Mouse (Mus musculus) skeletal muscle tissue, adult 2 months (tissue): ENCODE measurements at regions not wholly inside any gene's neighbourhood (a gene's known extent, or its start where the extent isn't known, plus 50 kb on each side); places are given as distances from the start of the nearest gene placed in this dataset.
"Not testable (repeated sequence)": the region's sequence is repeated elsewhere in the genome, so short reads cannot be mapped to it uniquely, and the experiment has no call there.

Experiments
- DNase-seq: peaks from one replicate; pipeline ENCODE4 v3.0.0-alpha.2; 2012; ENCODE audit warnings: low read depth, low spot score

DNA sequence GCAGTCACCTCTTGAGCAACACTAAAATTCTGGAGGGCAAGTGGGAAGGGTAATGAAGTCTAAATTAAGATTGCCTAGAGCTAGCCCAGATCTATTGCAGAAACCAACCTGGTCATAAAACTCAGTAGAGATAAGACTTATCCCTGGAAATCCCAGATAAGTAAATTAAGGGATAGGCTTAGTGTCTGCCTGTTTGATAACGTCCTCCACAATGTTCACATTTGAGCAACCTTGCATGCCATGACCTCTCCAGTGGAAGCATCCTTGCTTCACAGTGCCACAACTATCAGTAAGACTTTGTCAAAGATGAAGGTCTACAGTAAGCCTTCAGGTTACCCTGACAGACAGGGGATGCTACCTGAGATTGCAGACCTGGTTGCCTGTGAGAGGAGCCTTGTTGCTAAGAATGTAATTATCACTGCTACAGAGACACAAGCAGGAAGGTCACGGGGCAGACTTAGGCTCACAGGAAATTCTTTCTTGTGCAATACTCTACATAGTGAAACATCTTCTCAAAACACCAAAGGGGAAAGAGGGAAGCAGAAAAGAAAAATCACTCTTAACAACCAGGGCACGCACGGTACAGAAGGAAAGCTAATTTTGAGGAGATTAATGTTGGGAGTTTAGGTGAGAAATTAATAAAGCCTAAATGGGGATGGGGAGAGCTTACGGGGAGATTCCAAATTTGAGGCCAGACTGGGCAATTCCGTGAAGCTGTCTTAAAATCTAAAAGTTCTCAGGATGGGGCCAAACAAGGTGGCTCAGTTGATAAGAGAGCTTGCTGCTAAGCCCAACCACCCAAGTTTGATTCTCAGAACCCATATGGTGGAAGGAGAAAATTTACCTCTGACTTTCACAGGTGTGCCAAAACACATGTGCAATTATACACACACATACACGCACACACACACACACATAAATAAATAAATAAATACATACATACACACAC is 56.9 kb upstream of the Prdm9 start:
- no peak for DNase-seq

DNA sequence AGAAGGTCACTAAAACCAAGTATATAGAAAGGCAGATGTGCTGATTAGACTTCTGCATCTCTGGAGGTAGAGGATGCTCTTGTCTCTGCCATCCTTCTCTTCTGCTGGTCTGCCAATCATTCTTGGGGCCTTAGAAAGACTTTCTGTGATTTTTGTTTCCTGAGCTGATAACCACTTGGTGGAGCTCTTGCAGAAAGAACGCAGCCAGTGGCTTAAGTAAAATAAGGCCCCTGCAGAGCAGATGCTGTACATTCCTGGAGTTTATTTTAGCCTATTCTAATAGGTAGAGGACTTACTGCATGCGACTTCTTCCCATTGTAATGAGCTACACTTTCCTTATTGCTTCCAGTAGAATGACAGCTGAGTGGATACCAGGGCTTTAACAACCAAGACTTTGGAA is 58.8 kb upstream of the Prdm9 start:
- DNase-seq, result peak; percentile 8

DNA sequence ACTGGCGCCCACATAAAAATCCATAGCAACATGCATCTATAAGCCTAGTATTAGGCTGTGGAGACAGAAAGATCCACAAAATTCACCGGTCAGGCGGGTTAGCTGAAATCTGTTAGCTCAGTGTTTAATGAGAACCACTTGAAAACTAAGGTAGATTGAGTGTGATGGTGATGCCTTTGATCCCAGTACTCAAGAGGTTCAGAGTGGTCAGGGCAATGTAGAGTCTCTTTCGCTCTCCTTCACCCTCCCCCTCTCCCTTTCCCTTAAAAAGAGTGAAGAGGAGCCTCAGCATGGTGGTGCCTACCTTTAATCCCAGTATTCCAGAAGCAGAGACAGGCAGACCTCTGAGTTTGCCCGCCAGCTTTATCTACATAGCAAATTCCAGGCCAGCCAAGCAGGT is 66.6 kb upstream of the Prdm9 start:
- DNase-seq, result no peak

DNA sequence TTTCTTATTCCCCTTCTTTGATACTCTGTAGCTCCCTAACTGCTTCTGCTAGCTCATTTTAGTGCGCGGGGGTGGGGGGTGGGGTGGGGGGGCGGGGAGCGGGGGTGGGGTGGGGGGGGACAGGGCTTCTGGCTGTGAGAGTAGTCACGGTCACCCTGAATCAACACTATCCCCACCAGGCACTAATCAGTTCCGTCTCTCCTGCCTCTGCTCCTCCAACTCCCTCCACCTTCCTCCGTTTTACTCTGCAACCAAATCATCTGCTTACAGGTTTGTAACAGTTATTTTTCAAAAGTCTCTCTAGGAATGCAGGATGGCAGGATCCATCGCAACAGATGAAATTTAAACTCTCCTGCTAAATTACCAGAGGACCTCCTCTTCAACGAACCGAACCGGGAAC is 67.5 kb upstream of the Prdm9 start:
- DNase-seq, result no peak

DNA sequence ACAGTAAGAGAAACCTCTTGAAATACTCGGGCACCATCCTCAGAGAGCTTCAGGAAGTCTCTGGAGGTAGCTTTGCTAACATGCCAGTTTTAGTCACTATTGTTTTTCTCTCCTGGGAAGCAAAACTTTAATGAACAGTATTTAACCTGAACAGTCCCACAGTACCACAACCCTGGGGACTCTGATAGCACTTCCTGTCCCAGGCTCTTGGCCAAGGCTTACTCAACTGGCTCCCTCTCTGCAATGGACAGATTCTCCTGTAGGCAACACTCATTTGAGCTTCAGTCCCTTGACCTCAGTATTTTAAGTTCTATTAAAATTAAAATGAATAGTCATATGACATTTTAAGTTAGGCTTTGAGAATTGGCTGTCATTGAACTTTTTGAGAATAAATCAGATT is 67.9 kb upstream of the Prdm9 start:
- peak; percentile 7 for DNase-seq

DNA sequence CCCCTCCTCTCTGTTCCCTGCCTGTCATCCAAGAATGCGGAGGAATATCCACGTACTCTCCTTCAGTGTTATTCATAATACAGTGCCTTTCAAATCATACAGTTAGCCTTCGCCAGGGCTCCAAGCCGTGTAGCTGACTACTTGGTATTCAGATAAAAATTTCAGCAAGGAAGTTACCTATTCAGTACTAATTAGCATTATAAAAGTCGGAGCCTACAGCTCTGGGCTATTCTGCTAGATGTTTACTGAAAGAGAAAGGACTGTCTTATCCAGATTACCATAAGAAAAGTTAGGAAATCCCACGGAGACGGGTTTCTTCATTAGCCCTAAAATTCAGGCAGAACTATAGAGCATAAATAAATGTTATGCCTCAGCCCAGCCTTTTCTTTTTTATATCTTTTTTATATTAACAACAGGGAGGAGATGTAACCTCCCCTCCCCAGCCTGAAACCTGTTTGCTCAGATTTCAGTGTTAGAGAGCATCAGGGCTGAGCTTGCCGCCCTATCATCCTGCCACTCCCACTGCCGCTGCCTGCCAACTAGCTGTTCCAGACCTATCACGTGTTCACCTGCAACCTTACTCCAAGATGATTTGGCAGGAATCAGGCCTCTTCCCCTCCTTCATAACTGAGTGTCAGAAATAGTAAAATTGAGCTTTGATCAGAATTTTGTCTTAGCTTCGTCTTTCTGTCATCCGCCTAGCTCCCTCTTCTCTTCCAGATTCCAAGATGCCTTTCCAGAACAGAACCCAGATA is 65.5 kb upstream of the Chd1 start:
- DNase-seq, result not testable (repeated sequence)

DNA sequence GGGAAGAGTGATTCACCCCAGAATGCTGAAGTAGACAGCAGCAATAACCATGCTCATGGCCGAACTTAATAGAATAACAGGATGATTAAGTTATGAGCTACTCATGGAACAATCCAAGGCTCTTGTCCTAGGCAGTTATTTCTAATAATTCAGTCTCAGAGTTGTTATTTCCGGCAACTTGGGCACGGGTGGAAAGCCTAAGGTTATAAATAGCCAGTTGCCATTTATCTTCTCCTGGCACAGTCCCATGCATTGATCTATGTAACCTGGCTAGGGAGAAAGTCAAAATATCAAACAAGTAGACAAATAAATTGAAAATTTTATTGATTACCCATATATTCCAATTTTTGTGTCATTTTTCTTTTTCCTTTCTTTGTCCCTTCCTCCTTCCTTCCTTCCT is 64.0 kb upstream of the Chd1 start:
- no peak for DNase-seq

DNA sequence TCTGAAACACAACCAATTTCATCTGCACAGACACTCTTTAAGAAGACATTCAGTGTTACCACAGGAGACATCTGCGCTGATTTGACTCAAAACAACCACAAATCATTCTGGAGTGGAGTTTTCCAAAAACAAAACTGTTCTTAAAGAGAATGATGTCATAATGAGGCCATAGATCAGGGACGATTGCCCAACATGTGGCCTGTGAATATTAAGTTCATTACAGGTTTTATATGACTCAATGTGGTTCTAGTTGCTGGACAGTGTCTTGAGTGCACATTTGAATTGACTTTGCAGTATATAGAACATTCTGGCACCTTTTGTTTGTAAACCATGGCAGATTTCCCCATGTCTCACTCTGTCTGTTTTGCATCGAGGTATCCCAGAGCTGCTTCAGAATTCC is 63.0 kb upstream of the Chd1 start:
- no peak for DNase-seq

DNA sequence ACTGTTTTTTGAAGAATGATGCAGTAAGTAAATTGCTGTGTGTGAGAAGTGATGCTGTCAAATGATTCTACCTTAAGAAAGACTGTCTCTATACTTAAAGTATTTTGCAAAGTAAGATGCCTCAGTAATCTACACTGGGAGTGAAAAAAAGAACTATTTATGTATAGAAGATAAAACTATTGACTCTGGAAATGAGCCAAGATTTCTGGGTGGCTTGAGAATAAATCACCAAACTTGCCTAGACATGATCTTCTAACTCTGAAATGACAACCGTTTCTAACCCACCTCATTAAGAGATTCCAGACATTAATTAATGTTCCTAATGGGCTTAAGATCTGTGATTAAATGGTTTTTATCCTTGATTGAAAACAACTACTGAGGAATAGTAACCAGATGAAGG is 58.0 kb upstream of the Chd1 start:
- DNase-seq, result no peak

DNA sequence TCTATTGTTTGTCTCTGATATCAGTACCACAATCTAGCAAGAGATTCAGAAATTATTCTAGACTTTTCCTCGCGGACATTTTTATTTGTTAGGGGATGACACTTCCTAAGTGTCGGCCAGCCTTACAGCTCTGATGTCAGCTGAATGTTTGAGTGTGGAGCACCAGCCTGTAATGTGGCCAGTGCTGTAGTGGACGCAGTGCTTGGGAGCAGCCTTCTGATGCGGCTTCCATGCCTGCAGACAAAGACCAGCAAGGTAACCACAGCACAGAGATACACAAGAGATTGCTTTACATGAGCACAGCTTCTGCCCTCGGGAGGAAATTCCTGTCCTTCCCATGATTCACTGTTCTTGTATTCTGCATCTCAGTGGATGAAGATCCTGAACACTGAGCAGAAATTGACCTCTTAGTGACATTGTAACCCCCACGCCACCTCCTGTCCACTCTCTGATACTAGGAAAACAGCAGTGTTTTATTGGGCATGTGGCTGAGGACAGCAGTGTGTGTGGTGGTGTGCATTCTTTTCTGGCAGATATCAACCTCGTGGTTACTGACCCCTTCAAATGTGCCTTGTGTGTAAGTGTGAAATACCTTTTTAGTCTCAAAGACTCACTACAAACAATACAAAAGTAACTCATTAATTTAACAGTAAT is 54.6 kb upstream of the Chd1 start:
- DNase-seq, result no peak

DNA sequence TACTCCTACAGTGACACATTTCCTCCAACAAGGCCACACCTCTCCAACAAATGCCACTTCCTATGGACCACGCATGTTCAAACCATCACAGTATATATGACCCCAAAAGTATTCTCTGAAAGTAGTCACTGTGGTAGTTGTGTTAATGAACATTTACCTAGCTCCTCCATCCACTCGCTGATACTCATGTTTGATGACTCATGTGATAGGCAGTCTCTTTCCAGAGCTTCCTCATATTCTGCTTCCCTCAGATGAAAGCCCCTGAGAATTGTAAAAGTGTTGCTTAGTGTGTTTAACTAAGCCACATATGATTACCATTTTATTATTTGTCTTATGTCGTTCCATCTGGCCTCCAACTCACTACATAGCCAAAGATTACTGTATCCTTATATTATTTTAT is 52.9 kb upstream of the Chd1 start:
- no peak for DNase-seq
